Mouse (Mus musculus) kidney, embryonic 15.5 days (tissue): ENCODE results near the gene Glt1d1. TPM values are rescaled to one million over a fixed set of nuclear protein-coding genes. Genes with fewer than 3 reads are reported as not detected.
A peak's percentile ranks its signal among the peaks of the same experiment; 100 is the strongest.

Experiments used
- ATAC-seq: fragments of 200-750 bp; cut with Nextera tagmentation; replicated peaks from 2 replicates; pipeline ENCODE4 v1.8.0; 2017; ENCODE audit warnings: moderate TSS enrichment; ENCODE audit not compliant: low FRiP score
- H3K27ac ChIP-seq: fragments of 300-500 bp; sonication (generic); 2 replicates; pipeline ENCODE4 v1.5.1; 2015; ENCODE audit warnings: mild to moderate bottlenecking, inconsistent platforms
- H3K27me3 ChIP-seq: fragments of 300-500 bp; sonication (generic); 2 replicates; pipeline ENCODE4 v1.6.1; 2015; ENCODE audit warnings: inconsistent platforms
- H3K36me3 ChIP-seq: fragments of 300-500 bp; sonication (generic); 2 replicates; pipeline ENCODE4 v1.6.1; 2015; ENCODE audit warnings: inconsistent platforms
- H3K4me1 ChIP-seq: fragments of 300-500 bp; sonication (generic); 2 replicates; pipeline ENCODE4 v1.6.1; 2015; ENCODE audit warnings: inconsistent platforms
- H3K4me2 ChIP-seq: fragments of 300-500 bp; sonication (generic); 2 replicates; pipeline ENCODE4 v1.6.1; 2015; ENCODE audit warnings: moderate library complexity, mild to moderate bottlenecking, inconsistent platforms
- H3K4me3 ChIP-seq: fragments of 300-500 bp; sonication (generic); replicated peaks from 2 replicates; pipeline ENCODE4 v1.5.1; 2015; ENCODE audit warnings: mild to moderate bottlenecking, inconsistent platforms
- H3K9ac ChIP-seq: fragments of 300-500 bp; sonication (generic); 2 replicates; pipeline ENCODE4 v1.6.1; 2015; ENCODE audit warnings: mild to moderate bottlenecking, inconsistent platforms
- H3K9me3 ChIP-seq: fragments of 300-500 bp; sonication (generic); replicated peaks from 2 replicates; pipeline ENCODE4 v1.6.1; 2016; ENCODE audit warnings: inconsistent platforms
- WGBS: fragments of 180-500 bp; shearing (Covaris S2); methylation state at CpG from one replicate; pipeline ENCODE4 v1.1.7; 2015; ENCODE audit warnings: mixed read lengths; 5-methylcytosine and 5-hydroxymethylcytosine counted together
- polyA plus RNA-seq: library from polyadenylated mRNA; unstranded; fragments of >200 nt; fragmentation: Nextera tagmentation; extraction: Ambion mirVana; gene quantifications from 2 replicates; pipeline ENCODE4 v1.2.1, GENCODE M21; 2015

Glt1d1 gene
- polyA plus RNA-seq, 1 experiment from 2014 or later, result 0.36 TPM

- ATAC-seq, result no peak
- Histone ChIP-seq H3K27ac (no peak overlapping the region), H3K36me3 (peaks cover 15% of the 10 kb centered on the region), H3K4me3 (no peak overlapping the region), H3K4me1 (peaks cover 25% of the 10 kb centered on the region), H3K9ac (no peak overlapping the region), H3K27me3 (no peaks in the 10 kb centered on the region), H3K4me2 (no peak overlapping the region), H3K9me3 (no peaks in the 10 kb centered on the region)
- WGBS, result 96% methylated on average over 6 of the region's 6 CpGs
These were observed 19.7 kb upstream of the Glt1d1 start for GRCm38 (mm10) chr5:127612397-127612796.

GRCm38 (mm10) chr5:127615459-127615858 lies 16.6 kb upstream of the Glt1d1 start:
- H3K4me3 ChIP-seq, result peak overlapping the region; percentile 82
- H3K9me3 ChIP-seq, result no peaks in the 10 kb centered on the region
- H3K9ac ChIP-seq, result 0 out of 2 replicates have a peak overlapping the region, but pooled peaks have one; percentile 94
- H3K4me2 ChIP-seq, result peak overlapping the region; percentile 79
- H3K27me3 ChIP-seq, result no peaks in the 10 kb centered on the region
- no peak for ATAC-seq
- peaks cover 25% of the 10 kb centered on the region for H3K4me1 ChIP-seq
- no peaks in the 10 kb centered on the region for H3K36me3 ChIP-seq
- no peak overlapping the region for H3K27ac ChIP-seq
- WGBS, result 76% methylated on average over 3 of the region's 3 CpGs

DNA sequence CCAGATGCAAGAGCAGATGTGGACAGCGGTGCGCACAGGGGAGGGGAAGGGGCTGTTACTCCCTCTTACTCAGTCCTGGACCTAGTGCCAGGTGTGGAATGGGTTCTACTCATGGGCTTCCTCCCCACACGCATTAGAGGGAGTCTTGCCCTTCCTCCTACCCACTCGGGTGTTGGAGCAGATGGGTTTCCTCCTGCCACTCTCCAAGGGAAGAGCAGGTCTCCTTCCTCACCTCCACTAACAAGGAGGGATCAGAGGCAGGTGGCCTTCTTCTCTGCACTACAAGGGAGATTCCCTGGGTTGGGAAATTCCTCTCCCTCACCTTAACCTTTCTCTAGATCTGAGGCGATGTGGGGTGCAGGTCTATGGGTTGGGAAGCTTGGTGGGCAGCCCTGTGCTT lies 15.9 kb upstream of the Glt1d1 start:
- Histone ChIP-seq H3K36me3 (no peaks in the 10 kb centered on the region), H3K9me3 (no peaks in the 10 kb centered on the region), H3K27me3 (no peaks in the 10 kb centered on the region), H3K9ac (peak overlapping the region; percentile 94), H3K4me1 (peaks cover 25% of the 10 kb centered on the region), H3K4me3 (peak overlapping the region; percentile 82), H3K27ac (no peak overlapping the region), H3K4me2 (peak overlapping the region; percentile 79)
- no peak for ATAC-seq
- 13% methylated on average over 5 of the region's 5 CpGs for WGBS

DNA sequence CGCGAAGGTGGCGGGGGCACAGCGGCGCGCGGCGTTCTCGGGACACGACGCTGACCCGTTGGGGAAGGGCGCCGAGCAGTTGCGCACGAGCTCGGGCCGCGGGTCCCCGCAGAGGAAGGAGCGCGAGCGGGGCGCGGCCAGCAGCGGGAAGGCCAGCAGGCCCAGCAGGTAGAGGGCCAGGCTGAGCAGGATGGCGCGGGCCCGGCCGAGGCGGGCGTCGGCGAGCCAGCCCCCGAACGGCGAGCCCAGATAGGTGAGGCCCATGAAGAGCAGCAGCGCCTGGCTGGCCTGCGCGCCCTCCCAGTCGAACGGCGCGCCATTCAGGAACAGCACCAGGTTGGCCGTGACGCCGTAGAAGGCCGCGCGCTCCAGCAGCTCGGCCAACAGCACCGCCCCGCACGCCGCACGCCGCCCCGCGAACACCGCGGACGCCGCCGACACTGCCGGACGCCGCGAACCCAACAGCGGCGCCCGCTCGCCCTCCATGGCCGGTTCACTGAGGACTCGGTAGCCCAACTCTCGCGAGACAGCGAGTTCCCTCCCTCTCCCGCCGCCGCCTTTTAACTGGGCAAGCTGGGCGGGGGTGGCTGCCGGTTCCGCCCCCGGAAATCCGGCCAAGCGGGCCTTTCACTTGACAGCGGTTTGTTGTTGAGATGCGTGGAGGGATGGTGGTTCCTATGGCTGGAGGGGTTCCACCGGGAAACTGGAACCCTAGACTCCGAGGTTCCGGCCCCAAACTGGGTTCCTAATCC lies 15.0 kb upstream of the Glt1d1 start:
- H3K4me1 ChIP-seq, result peaks cover 25% of the 10 kb centered on the region
- 0% methylated on average over 91 of the region's 91 CpGs for WGBS
- peak; percentile 97 for ATAC-seq
- H3K36me3 ChIP-seq, result no peaks in the 10 kb centered on the region
- peak overlapping the region; percentile 82 for H3K4me3 ChIP-seq
- H3K27ac ChIP-seq, result peak overlapping the region; percentile 86
- peak overlapping the region; percentile 79 for H3K4me2 ChIP-seq
- no peaks in the 10 kb centered on the region for H3K9me3 ChIP-seq
- no peaks in the 10 kb centered on the region for H3K27me3 ChIP-seq
- peak overlapping the region; percentile 94 for H3K9ac ChIP-seq

- Histone ChIP-seq H3K27ac (no peak overlapping the region), H3K9me3 (no peaks in the 10 kb centered on the region), H3K4me1 (peaks cover 25% of the 10 kb centered on the region), H3K4me2 (no peak overlapping the region), H3K36me3 (no peaks in the 10 kb centered on the region), H3K4me3 (no peak overlapping the region), H3K9ac (no peak overlapping the region), H3K27me3 (no peaks in the 10 kb centered on the region)
- ATAC-seq, result no peak
- WGBS, result 66% methylated on average over 3 of the region's 3 CpGs
These were observed 13.2 kb upstream of the Glt1d1 start for GRCm38 (mm10) chr5:127618834-127619233.

DNA sequence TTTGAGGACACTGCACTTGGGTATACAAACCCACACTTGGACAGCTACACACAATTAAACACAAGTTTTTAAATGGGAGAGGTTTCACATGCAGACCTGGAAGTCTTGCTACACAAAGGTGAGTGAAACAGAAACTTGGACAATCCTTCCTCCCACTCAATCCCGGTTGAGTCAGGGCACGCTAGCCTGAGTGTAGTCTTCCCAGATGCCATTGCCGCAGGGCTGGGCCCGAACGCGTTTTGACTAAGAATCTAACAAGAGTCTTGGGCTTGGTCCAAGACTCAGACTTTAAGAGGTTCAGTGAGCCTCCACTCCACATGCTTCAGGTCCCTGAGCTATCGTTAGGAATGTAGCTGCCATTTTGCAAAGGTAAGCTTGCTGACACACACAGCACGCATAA lies 11.7 kb upstream of the Glt1d1 start:
- Histone ChIP-seq H3K9ac (no peak overlapping the region), H3K4me3 (no peak overlapping the region), H3K27me3 (no peaks in the 10 kb centered on the region), H3K36me3 (no peaks in the 10 kb centered on the region), H3K9me3 (no peaks in the 10 kb centered on the region), H3K4me2 (no peak overlapping the region), H3K27ac (no peak overlapping the region), H3K4me1 (peaks cover 11% of the 10 kb centered on the region)
- ATAC-seq, result no peak
- 81% methylated on average over 8 of the region's 8 CpGs for WGBS

DNA sequence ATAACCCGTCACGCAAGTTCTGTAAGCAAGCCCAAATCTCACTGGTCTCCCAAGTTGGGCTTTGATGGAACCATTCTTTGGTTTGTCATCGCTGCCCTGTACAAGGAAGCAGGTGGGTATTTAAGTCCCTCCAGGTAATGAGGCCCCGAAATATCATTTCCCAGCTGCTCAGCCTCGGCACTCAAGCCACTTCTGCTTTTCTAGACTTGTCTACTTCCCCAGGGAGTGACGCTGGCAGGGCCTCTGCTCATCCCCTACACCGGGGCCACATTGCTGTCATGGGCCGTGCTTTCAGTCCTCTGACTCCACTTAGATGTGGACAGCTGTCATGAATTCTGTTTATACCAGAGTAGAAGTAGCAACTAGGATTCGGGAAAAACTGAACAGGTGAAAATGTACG lies 11.0 kb upstream of the Glt1d1 start:
- ATAC-seq, result no peak
- Histone ChIP-seq H3K4me1 (peaks cover 3% of the 10 kb centered on the region), H3K9me3 (no peaks in the 10 kb centered on the region), H3K27ac (no peak overlapping the region), H3K36me3 (no peaks in the 10 kb centered on the region), H3K4me2 (no peak overlapping the region), H3K4me3 (no peak overlapping the region), H3K27me3 (no peaks in the 10 kb centered on the region), H3K9ac (no peak overlapping the region)
- 78% methylated on average over 10 of the region's 10 CpGs for WGBS

DNA sequence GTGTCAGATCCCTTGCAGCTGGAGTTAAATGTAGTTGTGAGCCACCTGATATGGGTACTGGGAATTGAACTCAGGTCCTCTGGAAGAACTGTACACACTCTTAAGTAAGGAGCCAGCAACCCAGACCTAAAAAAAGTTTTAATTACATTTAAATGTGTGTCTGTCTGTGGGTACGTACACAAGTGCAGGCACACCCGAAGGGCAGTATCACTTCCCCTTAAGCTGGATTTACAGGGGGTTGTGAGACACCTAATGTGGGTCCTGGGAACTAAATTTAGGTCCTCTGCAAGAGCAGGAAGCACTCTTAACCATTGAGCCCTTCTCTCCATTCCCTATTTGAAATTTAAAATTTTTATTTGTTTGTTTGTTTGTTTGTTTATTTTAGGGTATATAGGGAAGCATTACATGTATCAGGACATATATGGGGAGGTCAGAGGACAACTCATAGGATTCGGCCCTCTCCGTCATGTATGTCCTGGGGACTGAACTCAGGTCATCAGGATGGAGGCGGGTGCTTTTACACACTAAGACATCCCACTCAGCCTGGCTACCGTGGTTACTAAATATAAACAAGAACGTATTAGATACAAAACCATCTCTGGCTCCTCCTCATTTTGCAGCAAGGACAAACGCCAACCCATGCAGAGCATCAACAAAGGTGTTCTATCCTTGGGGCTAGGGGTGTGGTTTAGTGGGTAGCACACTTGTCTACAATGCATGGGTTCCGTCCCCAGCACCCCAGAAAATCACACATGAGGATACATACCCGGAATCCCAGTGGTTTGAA lies 7.4 kb upstream of the Glt1d1 start:
- Histone ChIP-seq H3K27me3 (no peaks in the 10 kb centered on the region), H3K36me3 (no peaks in the 10 kb centered on the region), H3K4me1 (no peaks in the 10 kb centered on the region), H3K4me2 (no peak overlapping the region), H3K4me3 (no peak overlapping the region), H3K9ac (no peak overlapping the region), H3K9me3 (no peaks in the 10 kb centered on the region), H3K27ac (no peak overlapping the region)
- no peak for ATAC-seq
- 79% methylated on average over 10 of the region's 10 CpGs for WGBS

DNA sequence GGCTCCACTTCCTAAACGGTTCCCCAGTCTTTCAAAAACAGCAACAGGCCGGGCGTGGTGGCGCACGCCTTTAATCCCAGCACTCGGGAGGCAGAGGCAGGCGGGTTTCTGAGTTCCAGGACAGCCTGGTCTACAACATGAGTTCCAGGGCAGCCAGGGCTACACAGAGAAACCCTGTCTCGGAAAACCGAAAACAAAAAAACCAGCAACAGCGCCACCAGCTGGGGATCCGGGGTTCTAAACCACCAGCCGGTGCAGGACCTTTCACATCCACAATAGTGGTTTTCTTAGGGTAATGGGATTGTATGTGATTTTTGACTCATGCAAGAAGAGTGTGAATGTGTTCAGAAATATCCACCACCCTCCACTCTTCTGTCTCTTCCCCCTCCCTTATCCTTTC lies 4.8 kb upstream of the Glt1d1 start:
- Histone ChIP-seq H3K27ac (no peak overlapping the region), H3K4me1 (peaks cover 4% of the 10 kb centered on the region), H3K4me3 (no peak overlapping the region), H3K4me2 (no peak overlapping the region), H3K9ac (no peak overlapping the region), H3K9me3 (no peaks in the 10 kb centered on the region), H3K36me3 (no peaks in the 10 kb centered on the region), H3K27me3 (peaks cover 13% of the 10 kb centered on the region)
- ATAC-seq, result no peak
- 87% methylated on average over 12 of the region's 12 CpGs for WGBS

DNA sequence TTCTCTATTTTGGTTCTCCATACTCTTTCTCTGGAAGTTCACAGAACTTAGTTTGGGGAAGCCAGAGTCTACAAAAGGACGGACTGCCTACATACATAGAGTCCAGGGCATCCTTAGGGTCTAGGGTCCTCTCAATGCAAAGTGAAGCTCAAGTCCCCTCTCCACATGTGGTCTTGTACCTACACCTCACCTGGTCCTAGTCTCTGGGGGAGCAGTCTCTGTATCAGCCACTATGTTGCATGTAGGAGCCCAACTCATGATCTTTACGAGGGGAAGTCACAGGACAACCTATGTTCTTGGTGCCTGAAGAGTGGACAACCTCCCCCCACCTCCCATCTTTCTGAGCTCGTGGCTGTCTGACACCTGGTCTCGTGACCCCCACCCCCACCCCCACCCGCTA lies 391 bp upstream of the Glt1d1 start:
- Histone ChIP-seq H3K4me1 (peaks cover 13% of the 10 kb centered on the region), H3K27ac (no peak overlapping the region), H3K27me3 (peaks cover 29% of the 10 kb centered on the region), H3K9ac (no peak overlapping the region), H3K36me3 (no peaks in the 10 kb centered on the region), H3K9me3 (no peaks in the 10 kb centered on the region), H3K4me3 (peak overlapping the region; percentile 54), H3K4me2 (peak overlapping the region; percentile 92)
- 14% methylated on average over 5 of the region's 5 CpGs for WGBS
- no peak; the same call in 1 of the 2 replicates for ATAC-seq

- Histone ChIP-seq H3K9me3 (no peaks in the 10 kb centered on the region), H3K4me1 (peaks cover 13% of the 10 kb centered on the region), H3K9ac (no peak overlapping the region), H3K4me3 (peak overlapping the region; percentile 54; the same call in 1 of the 2 replicates), H3K27me3 (peaks cover 29% of the 10 kb centered on the region), H3K4me2 (peak overlapping the region; percentile 92), H3K27ac (no peak overlapping the region), H3K36me3 (no peaks in the 10 kb centered on the region)
- 21% methylated on average over 4 of the region's 4 CpGs for WGBS
- no peak for ATAC-seq
These were observed 1.1 kb downstream of the Glt1d1 start for GRCm38 (mm10) chr5:127633188-127633587.

DNA sequence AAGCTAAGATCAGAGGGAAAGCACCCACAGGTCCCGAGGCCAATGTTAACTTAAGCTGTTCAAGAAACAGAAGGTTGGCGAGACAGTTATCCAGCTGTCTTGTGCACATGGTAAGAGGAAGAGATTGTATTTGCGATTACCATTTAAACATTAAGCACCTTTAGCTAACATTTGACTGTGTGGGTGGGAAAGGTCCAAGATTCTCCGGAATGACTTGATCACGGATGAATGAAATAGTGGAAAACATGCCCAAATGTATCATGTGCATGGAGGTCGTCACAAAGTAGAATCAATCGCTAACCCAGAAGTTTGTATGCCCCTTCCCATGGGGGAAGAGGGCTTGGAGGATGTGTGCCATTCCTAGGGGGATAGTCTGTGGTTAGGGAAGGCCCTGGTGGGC lies 1.6 kb downstream of the Glt1d1 start:
- Histone ChIP-seq H3K9me3 (no peaks in the 10 kb centered on the region), H3K4me1 (peaks cover 13% of the 10 kb centered on the region), H3K36me3 (no peaks in the 10 kb centered on the region), H3K4me2 (no peak overlapping the region), H3K9ac (no peak overlapping the region), H3K27ac (no peak overlapping the region), H3K27me3 (peaks cover 29% of the 10 kb centered on the region), H3K4me3 (no peak overlapping the region)
- WGBS, result 91% methylated on average over 7 of the region's 7 CpGs
- ATAC-seq, result no peak
